Mouse (Mus musculus) hindlimb bud, embryonic 11.5 days (tissue): ENCODE measurements around the gene Elk3.
"Not testable (repeated sequence)": the region's sequence is repeated elsewhere in the genome, so short reads cannot be mapped to it uniquely, and the experiment has no call there.

Experiments used
- DNase-seq: peaks from one replicate; pipeline ENCODE4 v3.0.0-alpha.2; 2012; ENCODE audit warnings: low read depth, low spot score; ENCODE audit errors: extremely low spot score

Elk3 gene

DNA sequence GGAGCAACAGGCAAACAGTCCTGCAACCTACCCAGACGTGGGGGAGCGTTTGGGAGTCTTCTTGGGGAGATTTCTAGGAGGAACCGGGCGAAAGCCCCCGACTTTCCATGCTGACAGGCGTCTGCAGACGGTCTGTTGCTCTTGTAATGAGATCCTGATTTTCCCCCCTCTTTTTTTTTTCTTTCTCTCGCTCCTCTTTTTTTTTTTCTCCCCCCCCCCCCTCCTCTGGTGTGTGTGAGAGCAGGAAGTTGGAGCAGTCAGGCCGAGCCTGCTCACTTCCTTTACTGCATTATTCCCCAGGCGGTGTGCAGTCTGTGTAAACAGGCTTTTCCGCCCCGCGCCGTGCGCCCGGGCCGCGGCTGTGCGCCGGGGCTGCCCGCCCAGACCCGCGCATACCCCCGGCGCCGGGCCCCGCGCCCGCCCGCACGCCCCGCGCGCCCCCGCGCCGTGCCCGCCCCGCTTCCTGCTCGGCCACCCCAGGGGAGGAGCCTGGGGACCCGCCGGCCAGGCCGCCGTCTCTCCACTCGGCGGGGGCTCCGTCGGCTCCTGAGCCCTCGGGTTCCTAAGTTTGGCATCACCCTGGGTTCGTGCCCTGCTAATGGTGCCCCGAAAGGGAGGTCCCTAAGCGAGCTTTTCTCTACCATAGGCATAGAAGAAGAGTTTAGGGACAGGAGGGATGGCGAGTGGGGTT is at the start of gene Elk3:
Elk3 (minus strand) TSS at position 415 of the 691 bp plus-strand sequence.
- no peak for DNase-seq

DNA sequence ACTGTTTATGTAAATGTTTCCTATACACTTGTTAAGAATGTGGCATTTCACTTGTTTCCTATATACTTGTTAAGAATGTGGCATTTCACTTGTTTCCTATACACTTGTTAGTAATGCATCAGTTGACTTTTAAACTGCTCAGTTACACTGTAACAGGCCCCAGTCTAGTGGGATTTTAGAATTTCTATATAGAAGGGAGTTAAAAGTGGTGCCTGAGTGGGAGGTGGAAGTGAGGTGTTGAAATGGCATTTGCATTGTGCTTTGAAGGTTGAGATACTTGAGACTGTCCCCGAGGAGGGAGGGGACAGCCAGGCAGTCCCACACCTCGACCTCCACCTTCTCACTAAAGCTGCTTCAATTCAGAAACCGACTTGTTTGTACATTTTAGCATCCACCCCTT is 49.7 kb upstream of the Elk3 start:
- DNase-seq = no peak

DNA sequence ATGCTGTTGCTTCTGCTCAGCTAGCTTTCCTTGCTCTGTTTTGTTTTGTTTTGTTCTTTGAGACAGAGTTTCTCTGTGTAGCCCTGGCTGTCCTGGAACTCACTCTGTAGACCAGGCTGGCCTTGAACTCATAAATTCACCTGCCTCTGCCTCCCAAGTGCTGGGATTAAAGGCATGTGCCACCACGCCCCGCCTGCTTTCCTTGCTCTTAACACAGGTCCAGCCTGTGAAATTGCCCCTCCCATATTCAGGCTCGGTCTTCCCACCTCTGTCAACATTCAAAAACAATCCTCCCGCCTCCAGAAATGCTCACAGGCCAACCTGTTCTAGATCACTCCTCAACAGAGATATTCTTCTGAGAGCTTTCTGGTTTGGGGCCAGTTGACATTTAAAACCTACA is 49.3 kb upstream of the Elk3 start:
- DNase-seq = not testable (repeated sequence)

DNA sequence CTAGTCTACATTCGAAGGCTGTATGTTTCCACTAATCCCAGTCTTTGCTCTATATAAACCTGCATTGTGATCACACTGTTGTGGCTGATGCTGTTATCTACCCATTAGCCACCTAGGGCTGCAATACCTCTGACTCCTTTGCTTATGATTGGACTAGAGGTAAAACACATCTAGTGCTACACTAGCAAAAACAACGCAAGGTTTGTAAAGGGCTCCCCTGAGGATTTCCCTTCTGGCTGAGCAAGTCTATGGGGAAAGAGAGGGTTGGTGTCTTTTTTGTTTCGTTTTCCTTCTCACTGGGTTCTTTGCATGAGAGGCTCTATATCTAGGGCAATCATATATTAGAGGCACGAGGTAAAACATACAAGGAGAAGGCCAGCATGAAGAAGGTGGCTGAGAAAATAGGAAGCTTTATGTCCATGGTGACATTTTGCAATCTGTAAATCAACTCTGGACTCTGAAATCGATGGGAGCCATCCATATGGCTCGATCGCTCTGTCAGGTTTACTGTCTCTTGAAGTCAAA is 48.5 kb upstream of the Elk3 start:
- DNase-seq = no peak

GRCm38 (mm10) chr10:93358878-93359277 is 47.9 kb upstream of the Elk3 start:
- no peak for DNase-seq

- no peak for DNase-seq
Measured at GRCm38 (mm10) chr10:93357162-93357561, 46.2 kb upstream of the Elk3 start.

DNA sequence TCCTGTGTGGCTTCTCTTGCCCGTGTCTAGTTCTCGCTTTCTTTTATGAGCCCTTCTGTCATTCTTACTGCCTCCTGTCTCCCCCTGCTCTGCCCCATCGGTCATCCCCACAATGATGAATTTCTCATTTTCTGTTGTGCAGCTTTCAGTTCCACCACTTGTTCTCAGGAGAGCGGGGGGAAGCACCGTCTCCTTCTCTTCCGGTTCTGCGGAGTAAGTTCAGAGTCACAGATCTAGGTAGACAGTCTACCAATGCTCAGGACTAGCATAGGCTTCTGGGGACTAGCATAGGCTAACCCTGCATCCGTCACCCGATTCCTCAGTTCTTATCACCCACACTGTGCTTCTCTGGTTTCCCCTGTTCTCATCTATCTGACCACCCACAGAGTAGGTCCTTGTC is 45.2 kb upstream of the Elk3 start:
- no peak for DNase-seq

GRCm38 (mm10) chr10:93355276-93355927 is 44.5 kb upstream of the Elk3 start:
- no peak for DNase-seq

GRCm38 (mm10) chr10:93353545-93354326 is 42.8 kb upstream of the Elk3 start:
- DNase-seq = no peak

- no peak for DNase-seq
Measured at GRCm38 (mm10) chr10:93347918-93348505, 37.1 kb upstream of the Elk3 start.

- DNase-seq = no peak
Measured at GRCm38 (mm10) chr10:93347387-93347786, 36.5 kb upstream of the Elk3 start.

- DNase-seq = no peak
Measured at GRCm38 (mm10) chr10:93346208-93346936, 35.4 kb upstream of the Elk3 start.

DNA sequence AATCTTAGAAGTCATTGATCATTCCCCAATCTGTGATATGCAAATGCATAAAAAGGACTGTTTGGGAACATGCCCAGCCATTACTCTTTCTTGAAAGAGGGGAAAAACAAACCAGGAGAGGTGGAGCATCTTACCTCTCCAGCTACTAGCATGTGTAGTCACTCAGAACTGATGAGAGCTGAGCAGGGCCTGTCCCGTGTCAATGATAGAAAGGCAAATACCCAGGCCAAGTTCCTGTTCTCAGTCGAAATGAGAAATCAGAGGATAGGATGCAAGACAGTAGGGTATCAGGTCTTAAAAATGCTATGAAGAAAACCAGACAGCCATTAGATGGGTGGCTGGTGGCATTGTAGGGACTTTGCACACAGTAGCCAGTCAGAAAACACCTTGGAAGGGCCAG is 34.6 kb upstream of the Elk3 start:
- no peak for DNase-seq

DNA sequence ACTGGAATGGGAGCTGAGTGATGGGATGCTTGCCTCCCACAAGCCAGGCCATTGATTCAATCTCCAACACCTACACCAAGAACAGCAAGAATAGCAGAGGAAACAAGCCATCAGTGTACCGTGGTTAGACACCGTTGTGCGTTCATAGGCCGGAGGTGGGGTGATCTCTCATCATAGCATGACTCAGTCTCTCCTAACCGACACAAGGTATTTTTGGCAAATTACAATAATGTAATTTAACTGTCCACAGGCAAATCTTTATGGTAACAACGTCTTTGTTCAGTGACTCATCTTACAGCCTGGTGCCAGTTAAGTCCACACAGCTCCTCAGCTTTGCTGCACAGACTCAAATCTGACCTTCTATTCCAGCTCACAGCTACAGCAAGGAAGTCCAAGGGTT is 32.5 kb upstream of the Elk3 start:
- no peak for DNase-seq

DNA sequence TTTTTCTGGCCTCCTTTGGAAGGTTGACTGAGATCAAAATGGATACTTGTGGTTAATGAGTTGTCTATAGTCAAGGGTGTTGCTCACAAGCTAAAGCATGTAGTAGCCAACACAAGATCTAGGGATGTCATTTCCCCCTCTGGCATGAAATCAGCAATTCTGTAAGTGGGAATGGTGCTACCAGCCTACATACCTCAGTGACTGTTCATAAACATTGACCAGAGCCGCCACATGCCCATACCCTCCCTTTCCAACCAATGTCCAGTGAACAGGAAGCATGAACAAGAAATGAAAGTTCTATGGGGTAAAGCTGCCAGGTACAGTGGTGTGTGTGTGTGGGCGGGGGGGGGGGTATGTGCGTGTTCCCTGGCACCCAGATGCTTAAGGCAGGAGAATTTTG is 32.1 kb upstream of the Elk3 start:
- no peak for DNase-seq

DNA sequence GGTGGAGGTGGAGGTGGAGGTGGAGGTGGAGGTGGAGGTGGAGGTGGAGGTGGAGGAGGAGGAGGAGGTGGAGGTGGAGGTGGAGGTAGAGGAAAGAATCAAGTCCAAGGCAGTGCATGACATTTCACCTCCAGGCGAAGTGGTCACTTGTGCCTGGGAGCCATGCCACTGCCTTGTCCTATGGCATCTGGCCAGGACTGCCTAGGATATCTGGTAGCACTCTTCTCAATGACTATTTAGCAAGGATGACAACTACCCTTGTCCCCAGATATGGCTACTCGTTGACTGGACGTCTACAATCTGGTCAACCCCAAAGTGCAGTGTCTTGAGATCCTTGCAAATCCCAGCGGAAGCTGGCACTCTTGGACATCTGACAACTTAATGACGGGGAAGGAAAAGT is 27.6 kb upstream of the Elk3 start:
- DNase-seq = no peak

DNA sequence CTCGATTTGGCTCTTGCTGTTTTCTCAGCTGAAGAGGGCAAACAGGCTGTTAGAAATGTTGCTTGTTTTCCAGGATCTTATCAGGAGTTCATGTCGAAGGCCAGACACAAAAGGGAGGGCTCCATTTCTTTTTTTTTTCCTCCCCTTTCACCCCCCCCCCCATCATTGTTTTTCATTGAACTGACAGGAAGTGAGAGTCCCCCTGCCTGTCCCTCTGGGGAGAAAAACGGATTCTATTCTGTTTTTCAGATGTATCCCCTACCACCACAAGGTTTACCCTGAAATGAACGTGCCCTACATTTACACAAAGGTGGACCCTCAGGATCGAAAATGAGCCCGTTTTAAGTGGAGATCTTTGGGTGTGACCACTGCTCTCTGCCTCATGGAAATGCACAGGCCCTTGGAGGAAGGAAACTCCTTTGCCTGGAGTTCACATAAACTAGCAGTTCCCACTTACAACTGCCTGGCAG is 25.6 kb upstream of the Elk3 start:
- no peak for DNase-seq

GRCm38 (mm10) chr10:93335828-93336461 is 25.0 kb upstream of the Elk3 start:
- DNase-seq = no peak

DNA sequence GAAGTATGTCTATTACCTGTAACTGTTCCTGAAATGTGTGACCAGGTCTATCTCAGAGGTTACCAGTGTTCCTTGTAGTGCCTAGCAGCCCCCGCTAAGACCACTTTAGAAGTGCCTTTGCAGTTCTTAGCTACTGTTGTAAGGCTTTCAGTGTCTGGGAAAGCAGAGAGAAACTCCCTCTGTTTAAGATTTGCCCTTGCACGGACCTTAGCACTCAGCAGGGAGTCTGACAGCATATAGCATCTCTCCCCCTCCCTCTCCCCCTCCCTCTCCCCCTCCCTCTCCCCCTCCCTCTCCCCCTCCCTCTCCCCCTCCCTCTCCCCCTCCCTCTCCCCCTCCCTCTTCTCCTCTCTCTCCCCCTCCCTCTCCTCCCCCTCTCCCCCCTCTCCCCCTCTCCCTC is 24.1 kb upstream of the Elk3 start:
- DNase-seq = no peak

GRCm38 (mm10) chr10:93333239-93333638 is 22.3 kb upstream of the Elk3 start:
- no peak for DNase-seq
